Mouse (Mus musculus): ENCODE data around the gene Mgmt. TPM values are rescaled to one million over a fixed set of nuclear protein-coding genes. Genes with fewer than 3 reads are reported as not detected.
A peak's percentile ranks its signal among the peaks of the same experiment; 100 is the strongest.

Gene Mgmt
- total RNA-seq (2021) = 1 to 10 TPM; 1.1 to 1.3 TPM
- long read RNA-seq, experiment 1 = 0 reads
- long read RNA-seq, experiment 2 = 0 reads

DNA sequence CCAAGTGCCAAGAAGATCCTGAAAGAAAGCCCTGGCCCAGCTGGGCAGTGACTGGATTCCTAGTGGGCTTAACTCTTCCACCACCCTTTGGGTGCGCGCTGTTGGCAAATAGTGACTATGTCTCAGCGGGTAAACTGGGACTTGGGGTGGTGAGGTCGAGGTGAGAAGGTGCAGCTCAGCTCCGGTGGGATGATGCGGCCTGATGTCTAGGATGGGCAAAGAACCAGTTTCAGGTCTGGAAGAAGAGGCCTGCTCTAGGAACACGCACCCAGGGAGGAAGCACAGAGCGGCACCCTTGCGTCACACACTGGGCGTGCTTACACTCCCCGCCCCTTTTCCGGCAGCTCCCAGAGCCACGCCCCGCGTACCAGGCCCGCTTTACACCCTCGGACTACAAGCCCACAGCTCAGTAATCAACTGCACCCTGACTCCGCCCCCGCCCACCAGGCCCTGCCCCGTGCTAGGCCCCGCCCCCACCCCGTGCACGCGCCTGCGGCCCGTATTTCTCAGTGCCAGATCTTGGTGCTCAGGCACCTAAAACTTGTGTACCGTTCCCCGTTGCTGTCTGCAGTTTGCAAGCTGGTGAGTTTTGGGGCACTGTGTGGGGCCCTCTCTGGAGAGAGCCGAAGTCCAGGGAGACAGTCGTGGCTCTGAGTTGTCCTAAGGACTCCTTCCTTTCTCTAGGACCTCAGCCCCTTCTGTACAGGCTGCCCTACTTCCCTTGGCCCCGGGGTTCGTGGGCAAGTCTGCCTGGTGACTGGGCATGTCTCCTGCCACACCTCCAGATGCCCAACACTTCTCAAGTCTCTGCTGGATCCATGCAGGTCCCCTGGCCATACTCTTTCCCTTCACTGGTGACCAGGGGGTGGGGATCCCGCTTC is at the start of gene Mgmt:
TSS of gene Mgmt (plus strand) at position 509 of the 881 bp plus-strand sequence.
- DNase-seq (ENCODE audit: low spot score in 2 of 2) = peak; percentile 71 to 84

DNA sequence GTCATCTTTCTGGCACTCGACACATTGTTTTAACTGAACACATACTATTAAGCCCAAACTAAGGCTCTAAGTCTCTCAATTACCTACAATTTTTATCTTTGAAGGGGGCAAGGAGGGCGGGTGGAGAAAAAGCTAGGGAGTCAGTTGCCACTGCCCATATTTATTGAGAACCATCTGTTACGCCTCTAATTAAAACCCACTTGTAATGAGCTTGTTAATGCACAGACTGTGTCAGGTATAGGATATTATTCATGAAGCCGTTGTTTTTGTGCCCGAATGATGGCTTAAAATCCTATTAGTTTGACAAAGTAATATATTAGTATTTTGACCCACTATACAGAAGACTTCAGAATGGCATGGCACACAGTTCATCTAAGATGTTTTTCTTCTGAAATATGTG is 49.6 kb upstream of the Mgmt start:
- no peak for DNase-seq (ENCODE audit: low spot score in 2 of 2)

- no peak for DNase-seq (ENCODE audit: low spot score in 2 of 2)
These were observed 49.1 kb upstream of the Mgmt start for GRCm38 (mm10) chr7:136845321-136845720.

GRCm38 (mm10) chr7:136846086-136846620 is 48.3 kb upstream of the Mgmt start:
- DNase-seq (ENCODE audit: low spot score in 2 of 2) = no peak

- DNase-seq (ENCODE audit: low spot score in 2 of 2) = no peak
These were observed 46.8 kb upstream of the Mgmt start for GRCm38 (mm10) chr7:136847601-136848000.

- DNase-seq (ENCODE audit: low spot score in 2 of 2) = no peak
These were observed 45.7 kb upstream of the Mgmt start for GRCm38 (mm10) chr7:136848761-136849160.

DNA sequence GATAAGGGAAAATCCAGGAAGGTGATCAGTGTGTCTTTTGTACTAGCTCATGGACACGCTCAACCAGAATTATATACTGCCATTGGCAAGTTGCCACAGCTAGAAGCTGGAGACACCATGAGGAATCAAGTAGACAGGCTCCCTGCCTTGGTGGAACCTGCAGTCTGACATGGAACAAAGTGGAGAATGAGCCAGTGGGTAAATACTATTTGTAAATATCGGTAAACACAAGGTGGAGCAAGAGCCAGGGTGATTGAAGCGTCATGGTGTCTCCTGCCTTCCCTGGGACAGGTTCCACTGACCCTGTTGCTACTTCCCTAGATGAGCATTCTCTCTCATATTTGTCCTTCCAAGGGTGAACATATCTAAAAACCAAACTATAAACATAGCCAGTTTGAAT is 44.6 kb upstream of the Mgmt start:
- no peak for DNase-seq (ENCODE audit: low spot score in 2 of 2)

DNA sequence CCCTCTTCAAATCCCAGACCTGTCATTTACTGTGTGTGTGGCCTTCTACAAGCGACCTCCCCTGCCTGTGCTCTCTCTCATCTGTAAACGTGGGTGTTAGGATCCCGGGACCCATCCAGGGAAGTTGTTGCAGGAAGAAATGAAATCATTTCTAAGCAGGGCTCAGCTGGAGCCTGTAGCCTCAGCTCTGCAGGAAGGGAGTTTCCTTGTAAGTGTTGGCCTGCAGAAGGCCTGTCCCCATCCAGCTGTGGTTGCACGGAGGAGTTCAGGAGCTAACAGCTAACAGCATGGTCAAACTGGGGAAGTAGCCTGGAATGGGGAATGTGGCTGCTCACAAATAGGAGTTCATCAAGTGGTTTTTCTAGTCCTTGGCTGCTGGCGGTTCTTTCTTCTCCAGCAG is 44.1 kb upstream of the Mgmt start:
- DNase-seq (ENCODE audit: low spot score in 2 of 2) = no peak

- DNase-seq (ENCODE audit: low spot score in 2 of 2) = no peak
These were observed 42.5 kb upstream of the Mgmt start for GRCm38 (mm10) chr7:136851946-136852345.

GRCm38 (mm10) chr7:136852721-136853120 is 41.7 kb upstream of the Mgmt start:
- DNase-seq (ENCODE audit: low spot score in 2 of 2) = no peak

- no peak for DNase-seq (ENCODE audit: low spot score in 2 of 2)
These were observed 29.5 kb upstream of the Mgmt start for GRCm38 (mm10) chr7:136864677-136865463.

- DNase-seq (ENCODE audit: low spot score in 2 of 2) = no peak
These were observed 28.5 kb upstream of the Mgmt start for GRCm38 (mm10) chr7:136865876-136866275.

DNA sequence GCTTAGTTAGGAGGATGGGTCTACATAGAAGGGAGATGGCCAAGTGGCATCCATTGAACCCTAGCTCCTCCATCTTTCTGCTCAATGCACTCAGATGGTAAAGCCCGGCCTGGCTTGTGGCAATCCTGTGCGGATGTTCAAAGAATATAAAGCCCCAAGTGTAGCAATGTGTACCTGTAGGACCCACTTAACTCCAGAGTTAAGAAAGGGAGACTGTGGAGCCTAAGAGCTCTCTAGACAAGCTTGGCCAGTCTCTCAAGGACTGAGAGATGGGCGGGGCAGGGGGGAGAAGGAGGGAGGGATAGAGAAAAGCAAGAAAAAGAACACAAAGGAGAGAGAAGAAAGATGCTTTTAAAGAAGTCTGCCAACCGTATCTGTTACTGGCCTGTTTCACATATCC is 27.9 kb upstream of the Mgmt start:
- DNase-seq (ENCODE audit: low spot score in 2 of 2) = no peak

DNA sequence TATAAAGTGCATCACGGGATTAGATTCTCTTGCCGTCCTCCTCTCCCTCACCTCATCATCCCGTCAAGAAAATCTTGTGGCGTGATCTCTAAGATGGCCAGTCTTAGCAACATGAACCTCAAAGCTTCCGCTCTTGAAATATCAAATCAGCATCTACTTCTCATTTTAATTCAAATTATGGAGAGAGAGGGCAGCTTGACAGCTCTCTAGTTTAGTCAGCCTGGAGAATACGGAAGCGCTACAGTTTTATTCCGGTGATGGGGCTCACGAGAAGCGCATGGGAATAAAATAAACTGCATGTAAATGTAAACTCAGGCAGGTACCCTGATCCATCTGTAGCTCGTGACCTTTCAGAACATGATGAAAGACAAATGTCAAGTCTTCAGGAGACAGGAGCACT is 22.9 kb upstream of the Mgmt start:
- peak in 1 of 2 experiments; percentile 4 for DNase-seq (ENCODE audit: low spot score in 2 of 2)

DNA sequence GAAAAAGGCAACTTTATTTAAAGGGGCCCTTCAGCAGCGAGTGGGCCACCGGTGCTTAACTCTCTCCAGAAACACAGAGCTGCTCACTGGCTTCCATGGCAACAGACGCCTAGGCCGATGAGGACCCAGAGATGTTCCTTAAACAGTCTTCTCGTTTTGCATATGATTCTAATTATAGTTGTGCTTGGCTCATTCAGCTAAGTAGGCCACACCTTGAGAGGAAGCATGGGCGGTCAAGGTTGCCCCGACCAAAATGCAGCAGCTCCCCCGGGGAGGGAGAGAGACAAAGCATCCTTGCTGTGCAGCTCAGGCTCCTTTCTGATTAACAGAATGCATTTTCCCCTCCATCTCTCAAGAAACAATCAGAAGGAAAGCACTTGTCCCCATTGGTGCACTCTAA is 22.4 kb upstream of the Mgmt start:
- peak; percentile 58 to 70 for DNase-seq (ENCODE audit: low spot score in 2 of 2)

GRCm38 (mm10) chr7:136874396-136874795 is 20.0 kb upstream of the Mgmt start:
- no peak for DNase-seq (ENCODE audit: low spot score in 2 of 2)

DNA sequence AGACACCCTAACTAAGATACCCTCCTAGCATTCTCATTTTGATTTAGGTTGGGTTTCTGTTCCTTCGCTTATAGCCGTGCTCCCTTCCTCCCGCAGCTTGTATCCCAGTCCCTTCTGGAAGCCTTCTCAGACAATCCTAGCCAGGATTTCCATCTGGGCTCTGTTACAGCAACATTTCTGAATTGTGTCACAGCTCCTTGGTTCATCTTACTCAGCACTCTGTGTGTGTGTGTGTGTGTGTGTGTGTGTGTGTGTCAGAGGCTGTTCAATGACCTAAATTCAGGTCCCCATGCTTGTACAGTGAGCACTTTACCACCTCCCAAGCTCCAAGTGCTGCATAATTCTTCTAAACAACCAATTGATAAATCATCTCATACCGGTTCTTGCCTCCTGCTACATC is 14.0 kb upstream of the Mgmt start:
- peak; percentile 28 to 30 for DNase-seq (ENCODE audit: low spot score in 2 of 2)

- no peak for DNase-seq (ENCODE audit: low spot score in 2 of 2)
These were observed 6.3 kb upstream of the Mgmt start for GRCm38 (mm10) chr7:136888161-136888560.

- DNase-seq (ENCODE audit: low spot score in 2 of 2) = no peak
These were observed 942 bp downstream of the Mgmt start for GRCm38 (mm10) chr7:136895356-136895755.

GRCm38 (mm10) chr7:136895851-136896250 is 1.4 kb downstream of the Mgmt start:
- no peak for DNase-seq (ENCODE audit: low spot score in 2 of 2)

DNA sequence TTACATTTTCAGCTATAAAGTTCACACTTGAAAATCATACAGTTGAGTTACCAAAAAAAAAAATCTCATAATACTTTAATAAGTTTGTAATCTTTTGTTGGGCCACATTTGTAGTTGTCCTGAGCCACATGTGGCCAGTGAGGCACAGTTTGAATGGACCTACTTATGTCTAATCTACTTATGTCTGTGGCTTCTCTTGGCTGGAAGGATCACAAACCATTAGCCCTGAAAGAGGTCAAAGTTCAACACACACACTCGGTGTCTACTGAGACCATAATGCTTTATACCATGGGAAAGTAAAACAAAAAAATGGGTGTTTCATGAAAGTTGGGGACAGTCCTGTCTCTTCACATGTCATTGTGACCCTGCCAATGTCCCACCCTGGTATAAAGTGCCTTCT is 3.1 kb downstream of the Mgmt start:
- no peak for DNase-seq (ENCODE audit: low spot score in 2 of 2)

DNA sequence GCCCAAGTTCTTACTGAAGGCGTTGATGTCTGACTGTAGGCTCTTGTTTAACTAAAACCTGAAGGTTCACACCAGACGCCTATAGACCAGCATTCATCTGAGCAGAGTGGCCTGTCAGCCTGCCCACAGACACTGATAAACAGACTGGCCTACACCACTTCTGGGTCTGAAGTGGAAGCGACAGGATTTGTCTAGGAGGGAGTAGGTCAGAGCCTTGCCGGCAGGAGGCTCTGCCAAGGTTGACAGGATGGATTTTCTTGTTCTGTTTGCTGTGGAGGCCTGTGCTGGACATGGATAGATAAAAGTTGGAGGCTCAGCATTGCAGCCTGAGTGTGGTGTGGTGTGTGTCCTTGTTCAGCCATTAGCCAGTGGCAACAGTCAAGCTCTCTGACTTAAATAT is 3.6 kb downstream of the Mgmt start:
- no peak for DNase-seq (ENCODE audit: low spot score in 2 of 2)
